Mouse (Mus musculus): Measurements from ENCODE around the gene 1810013L24Rik.
"Not testable (repeated sequence)": the region's sequence is repeated elsewhere in the genome, so short reads cannot be mapped to it uniquely, and the experiment has no call there.

Gene 1810013L24Rik

DNA sequence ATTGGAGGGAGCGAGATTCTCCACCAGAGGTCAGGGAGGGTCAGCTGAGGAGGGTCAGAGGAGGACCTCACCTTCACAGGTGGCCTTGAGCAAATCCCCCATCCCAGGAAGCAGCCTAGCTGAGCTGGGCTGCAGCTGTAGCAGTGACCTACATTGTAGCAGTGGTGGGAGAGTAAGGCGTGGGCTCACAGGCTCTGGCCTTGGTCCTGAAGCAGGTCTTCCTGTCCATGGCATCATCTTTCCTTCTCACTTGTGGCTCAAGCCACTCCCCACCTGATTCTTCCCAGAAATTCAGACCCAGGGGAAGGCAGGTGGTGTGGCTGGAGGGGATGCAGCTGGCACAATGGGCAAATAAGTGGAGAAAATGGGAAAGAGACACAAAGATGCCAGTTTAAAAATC is 76.2 kb downstream of the 1810013L24Rik start:
- not testable (repeated sequence) for DNase-seq (ENCODE audit: low spot score)

Measured in layer of hippocampus, adult 9-10 months (tissue).